Mouse (Mus musculus): ENCODE measurements around the gene Zfp598. TPM values are rescaled to one million over a fixed set of nuclear protein-coding genes. Genes with fewer than 3 reads are reported as not detected.

The Zfp598 gene
- 59.7 and 77.0 TPM in 2 replicates for polyA plus RNA-seq (2012; rRNA removed)

- peak; percentile 86 to 94 for DNase-seq (ENCODE audit: low read depth in 1 of 2, low spot score in 2 of 2)
- peaks cover 12% of the 10 kb centered on the region; the same call in 1 of the 2 replicates for H3K4me1 ChIP-seq (ENCODE audit: control insufficient read depth, insufficient read depth, insufficient read length)
These were observed at the start of gene Zfp598 for GRCm38 (mm10) chr17:24669545-24670245. TSS of gene Zfp598 (plus strand) at chr17:24669687.

GRCm38 (mm10) chr17:24625472-24625871 lies 44.0 kb upstream of the Zfp598 start:
- Histone ChIP-seq H3K4me1 (ENCODE audit: control insufficient read depth, insufficient read depth, insufficient read length) (no peaks in the 10 kb centered on the region), H3K4me3 (ENCODE audit: extremely low read depth, insufficient read depth, insufficient read length) (no peak overlapping the region), H3K36me3 (ENCODE audit: control insufficient read depth, insufficient read depth, low read length) (peaks cover 40% of the 10 kb centered on the region), H3K27me3 (ENCODE audit: control insufficient read depth, insufficient read depth, low read length) (no peaks in the 10 kb centered on the region), H3K27ac (ENCODE audit: insufficient read depth, low read length) (no peak overlapping the region)
- DNase-seq (ENCODE audit: low read depth in 1 of 2, low spot score in 2 of 2), result no peak
- 87% methylated on average over 8 of the region's 8 CpGs for WGBS
- no peak for TF ChIP-seq POLR2A (IDR thresholded peaks at IDR 0.05; ENCODE audit: low read depth, low read length)
- no peak for TF ChIP-seq CTCF (IDR thresholded peaks at IDR 0.05; ENCODE audit: extremely low read depth, insufficient read depth, insufficient read length, insufficient replicate concordance)

More at GRCm38 (mm10) chr17:24669545-24670245, at the start of gene Zfp598:
- no peaks in the 10 kb centered on the region for H3K36me3 ChIP-seq (ENCODE audit: control insufficient read depth, insufficient read depth, low read length)
- H3K27me3 ChIP-seq (ENCODE audit: control insufficient read depth, insufficient read depth, low read length), result no peaks in the 10 kb centered on the region
- TF ChIP-seq POLR2A (IDR thresholded peaks at IDR 0.05; ENCODE audit: low read depth, low read length), result peak; percentile 41; the same call in 1 of the 2 replicates
- no peak for TF ChIP-seq CTCF (IDR thresholded peaks at IDR 0.05; ENCODE audit: extremely low read depth, insufficient read depth, insufficient read length, insufficient replicate concordance)
- WGBS, result 1% methylated on average over 76 of the region's 80 CpGs
- H3K27ac ChIP-seq (ENCODE audit: insufficient read depth, low read length), result peak within 1 kb of the TSS; percentile 58
- H3K4me3 ChIP-seq (ENCODE audit: extremely low read depth, insufficient read depth, insufficient read length), result peak within 1 kb of the TSS; percentile 76

GRCm38 (mm10) chr17:24628646-24629045 lies 40.8 kb upstream of the Zfp598 start:
- DNase-seq (ENCODE audit: low read depth in 1 of 2, low spot score in 2 of 2), result peak; percentile 9 to 66
- Histone ChIP-seq H3K4me1 (ENCODE audit: control insufficient read depth, insufficient read depth, insufficient read length) (peaks cover 7% of the 10 kb centered on the region; the same call in 1 of the 2 replicates), H3K4me3 (ENCODE audit: extremely low read depth, insufficient read depth, insufficient read length) (no peak overlapping the region), H3K36me3 (ENCODE audit: control insufficient read depth, insufficient read depth, low read length) (peaks cover 18% of the 10 kb centered on the region), H3K27me3 (ENCODE audit: control insufficient read depth, insufficient read depth, low read length) (no peaks in the 10 kb centered on the region), H3K27ac (ENCODE audit: insufficient read depth, low read length) (no peak overlapping the region)
- whole genome bisulfite sequencing, result 41% methylated on average over 5 of the region's 5 CpGs
- TF ChIP-seq POLR2A (IDR thresholded peaks at IDR 0.05; ENCODE audit: low read depth, low read length) (no peak), CTCF (IDR thresholded peaks at IDR 0.05; ENCODE audit: extremely low read depth, insufficient read depth, insufficient read length, insufficient replicate concordance) (peak; percentile 96)

- DNase-seq (ENCODE audit: low read depth in 1 of 2, low spot score in 2 of 2), result no peak
- TF ChIP-seq CTCF (IDR thresholded peaks at IDR 0.05; ENCODE audit: extremely low read depth, insufficient read depth, insufficient read length, insufficient replicate concordance) (no peak), POLR2A (IDR thresholded peaks at IDR 0.05; ENCODE audit: low read depth, low read length) (no peak)
- H3K4me3 ChIP-seq (ENCODE audit: extremely low read depth, insufficient read depth, insufficient read length), result no peak overlapping the region
These were observed 39.4 kb upstream of the Zfp598 start for GRCm38 (mm10) chr17:24630072-24630471.

GRCm38 (mm10) chr17:24632167-24632812 lies 37.2 kb upstream of the Zfp598 start, which contains the start of the genes Tsc2 and Nthl1:
TSS of gene Tsc2 (minus strand) at chr17:24632630.
TSS of gene Nthl1 (plus strand) at chr17:24632680.
- peak within 1 kb of the TSS; percentile 60 for H3K27ac ChIP-seq (ENCODE audit: insufficient read depth, low read length)
- H3K36me3 ChIP-seq (ENCODE audit: control insufficient read depth, insufficient read depth, low read length), result peaks cover 8% of the 10 kb centered on the region; the same call in 1 of the 2 replicates
- DNase-seq (ENCODE audit: low read depth in 1 of 2, low spot score in 2 of 2), result peak; percentile 42 to 77
- H3K4me1 ChIP-seq (ENCODE audit: control insufficient read depth, insufficient read depth, insufficient read length), result peaks cover 7% of the 10 kb centered on the region; the same call in 1 of the 2 replicates
- H3K4me3 ChIP-seq (ENCODE audit: extremely low read depth, insufficient read depth, insufficient read length), result peak within 1 kb of the TSS; percentile 67
- H3K27me3 ChIP-seq (ENCODE audit: control insufficient read depth, insufficient read depth, low read length), result no peaks in the 10 kb centered on the region
- 2% methylated on average over 51 of the region's 51 CpGs for WGBS
- TF ChIP-seq POLR2A (IDR thresholded peaks at IDR 0.05; ENCODE audit: low read depth, low read length), result peak; percentile 60
- TF ChIP-seq CTCF (IDR thresholded peaks at IDR 0.05; ENCODE audit: extremely low read depth, insufficient read depth, insufficient read length, insufficient replicate concordance), result no peak

More at GRCm38 (mm10) chr17:24630072-24630471, 39.4 kb upstream of the Zfp598 start:
- 91% methylated on average over 14 of the region's 14 CpGs for WGBS
- peaks cover 7% of the 10 kb centered on the region; the same call in 1 of the 2 replicates for H3K4me1 ChIP-seq (ENCODE audit: control insufficient read depth, insufficient read depth, insufficient read length)
- no peak overlapping the region for H3K27ac ChIP-seq (ENCODE audit: insufficient read depth, low read length)
- H3K36me3 ChIP-seq (ENCODE audit: control insufficient read depth, insufficient read depth, low read length), result peaks cover 16% of the 10 kb centered on the region
- H3K27me3 ChIP-seq (ENCODE audit: control insufficient read depth, insufficient read depth, low read length), result no peaks in the 10 kb centered on the region

GRCm38 (mm10) chr17:24632813-24633449 lies 36.6 kb upstream of the Zfp598 start:
- Histone ChIP-seq H3K4me1 (ENCODE audit: control insufficient read depth, insufficient read depth, insufficient read length) (peaks cover 7% of the 10 kb centered on the region; the same call in 1 of the 2 replicates), H3K27me3 (ENCODE audit: control insufficient read depth, insufficient read depth, low read length) (no peaks in the 10 kb centered on the region), H3K4me3 (ENCODE audit: extremely low read depth, insufficient read depth, insufficient read length) (peak overlapping the region; percentile 67), H3K36me3 (ENCODE audit: control insufficient read depth, insufficient read depth, low read length) (peaks cover 7% of the 10 kb centered on the region; the same call in 1 of the 2 replicates), H3K27ac (ENCODE audit: insufficient read depth, low read length) (peak overlapping the region; percentile 60)
- TF ChIP-seq CTCF (IDR thresholded peaks at IDR 0.05; ENCODE audit: extremely low read depth, insufficient read depth, insufficient read length, insufficient replicate concordance) (no peak), POLR2A (IDR thresholded peaks at IDR 0.05; ENCODE audit: low read depth, low read length) (no peak)
- DNase-seq (ENCODE audit: low read depth in 1 of 2, low spot score in 2 of 2), result no peak
- 15% methylated on average over 22 of the region's 22 CpGs for WGBS
